Mouse (Mus musculus): ENCODE measurements around the gene 1810043G02Rik. TPM values are rescaled to one million over a fixed set of nuclear protein-coding genes. Genes with fewer than 3 reads are reported as not detected.

1810043G02Rik gene
- polyA plus RNA-seq, 1 experiment, result 14.6 TPM

DNA sequence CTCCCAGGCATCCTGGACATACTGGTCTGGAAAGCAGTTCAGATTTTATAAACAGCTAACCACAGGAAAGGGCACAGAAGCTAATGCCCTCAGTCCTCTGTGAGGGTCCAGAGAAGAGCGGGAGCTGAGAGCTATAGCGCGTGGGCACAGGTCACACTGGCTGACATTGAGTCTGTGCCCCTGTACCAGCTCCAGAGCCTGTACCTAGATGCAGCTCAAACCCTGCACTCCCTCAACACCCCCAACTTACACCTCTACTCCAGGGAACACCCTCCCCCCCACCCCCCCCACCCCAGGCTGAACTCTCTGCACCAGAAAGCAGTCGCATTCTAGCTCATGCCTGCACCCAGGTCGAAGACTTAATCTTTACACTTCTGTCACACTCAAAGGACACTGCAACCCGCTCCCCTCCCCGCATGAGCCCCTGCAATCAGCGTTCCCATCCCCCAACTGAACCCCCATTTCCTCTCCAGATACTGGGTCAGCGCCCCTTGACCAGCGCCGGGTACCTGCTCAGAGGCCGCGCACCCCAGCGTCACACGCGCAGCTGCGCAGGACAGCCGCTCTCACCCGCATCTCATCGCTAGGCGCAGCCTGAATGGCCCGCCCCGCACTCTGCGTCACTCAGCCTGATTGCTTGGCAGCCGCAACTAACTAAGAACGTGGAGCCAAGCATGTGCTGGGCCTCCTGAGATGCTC lies 8.9 kb upstream of the 1810043G02Rik start:
- Histone ChIP-seq H3K79me3 (ENCODE audit: low read depth) (no peaks in the 10 kb centered on the region), H3K4me3 (ENCODE audit: insufficient read depth, poor library complexity, severe bottlenecking) (no peak overlapping the region), H3K36me3 (ENCODE audit: control insufficient read depth, insufficient read depth) (no peaks in the 10 kb centered on the region), H3K79me2 (ENCODE audit: control insufficient read depth, insufficient read depth) (no peaks in the 10 kb centered on the region), H3ac (ENCODE audit: control insufficient read depth, insufficient read length, low read depth) (no peak overlapping the region), H3K27me3 (ENCODE audit: control insufficient read depth, insufficient read depth, insufficient read length) (peaks cover 38% of the 10 kb centered on the region)
- TF ChIP-seq MAX (IDR thresholded peaks at IDR 0.05), result no peak
- no peak for TF ChIP-seq FOSL1 (IDR thresholded peaks at IDR 0.05; ENCODE audit: insufficient read depth, low read length, poor library complexity, severe bottlenecking)
- no peak for TF ChIP-seq MYOD1 (IDR thresholded peaks at IDR 0.05; ENCODE audit: control insufficient read depth, insufficient read length, low read depth)
- TF ChIP-seq MYOG (IDR thresholded peaks at IDR 0.05; ENCODE audit: control insufficient read depth, extremely low read depth, insufficient read length), result no peak
- no peak for TF ChIP-seq CTCF (IDR thresholded peaks at IDR 0.05; ENCODE audit: control insufficient read depth, insufficient read depth, insufficient read length)
- no peak for TF ChIP-seq USF1 (IDR thresholded peaks at IDR 0.05; ENCODE audit: low read depth)
- TF ChIP-seq CEBPB (IDR thresholded peaks at IDR 0.05; ENCODE audit: low read depth), result no peak

DNA sequence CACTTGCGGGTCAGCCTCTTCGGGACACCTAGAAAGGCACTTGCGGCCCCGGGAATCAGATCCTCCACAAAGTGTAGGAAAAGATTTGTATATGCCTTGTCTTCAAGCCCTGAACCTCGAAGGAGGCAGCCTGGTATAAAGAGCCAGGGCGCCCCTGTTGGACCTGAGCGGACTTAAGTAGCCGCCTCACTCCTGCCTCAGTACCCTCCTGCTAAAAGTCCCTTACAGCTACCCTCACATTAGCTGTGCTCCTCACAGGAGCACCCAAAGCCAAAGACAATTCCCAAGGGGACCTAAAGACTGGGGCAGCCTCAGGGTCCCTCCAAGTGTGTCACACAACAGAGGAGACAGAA lies 8.4 kb upstream of the 1810043G02Rik start:
- no peak overlapping the region for H3K4me3 ChIP-seq (ENCODE audit: insufficient read depth, poor library complexity, severe bottlenecking)
- TF ChIP-seq USF1 (IDR thresholded peaks at IDR 0.05; ENCODE audit: low read depth) (no peak), MYOD1 (IDR thresholded peaks at IDR 0.05; ENCODE audit: control insufficient read depth, insufficient read length, low read depth) (no peak), CEBPB (IDR thresholded peaks at IDR 0.05; ENCODE audit: low read depth) (no peak), FOSL1 (IDR thresholded peaks at IDR 0.05; ENCODE audit: insufficient read depth, low read length, poor library complexity, severe bottlenecking) (no peak), MAX (IDR thresholded peaks at IDR 0.05) (no peak), MYOG (IDR thresholded peaks at IDR 0.05; ENCODE audit: control insufficient read depth, extremely low read depth, insufficient read length) (no peak), CTCF (IDR thresholded peaks at IDR 0.05; ENCODE audit: control insufficient read depth, insufficient read depth, insufficient read length) (no peak)
- no peaks in the 10 kb centered on the region for H3K79me2 ChIP-seq (ENCODE audit: control insufficient read depth, insufficient read depth)
- no peak overlapping the region for H3ac ChIP-seq (ENCODE audit: control insufficient read depth, insufficient read length, low read depth)
- peaks cover 38% of the 10 kb centered on the region for H3K27me3 ChIP-seq (ENCODE audit: control insufficient read depth, insufficient read depth, insufficient read length)
- H3K36me3 ChIP-seq (ENCODE audit: control insufficient read depth, insufficient read depth), result no peaks in the 10 kb centered on the region
- no peaks in the 10 kb centered on the region for H3K79me3 ChIP-seq (ENCODE audit: low read depth)

DNA sequence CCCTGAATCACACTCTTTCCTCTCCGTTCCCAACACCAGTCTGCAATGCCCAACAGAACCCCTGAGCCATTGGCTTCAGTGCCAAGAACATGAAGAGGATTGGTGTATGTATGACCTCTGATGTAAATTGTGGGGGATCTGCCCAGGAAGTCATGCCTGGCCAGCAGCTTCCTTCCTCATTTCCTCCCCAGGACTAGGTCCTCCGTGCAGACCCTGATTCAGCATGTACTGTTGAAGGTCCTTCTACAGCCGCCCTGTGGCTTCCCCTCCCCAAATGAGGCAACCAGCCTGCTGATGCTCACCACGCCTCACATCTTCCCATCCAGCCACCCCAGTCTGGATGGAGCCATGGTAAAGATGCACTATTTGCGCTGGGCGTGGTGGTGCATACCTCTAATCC lies 7.8 kb upstream of the 1810043G02Rik start, which contains the start of gene Trpm2:
Gene Trpm2, minus strand, starts transcription at position 83 of the 400 bp plus-strand sequence.
- Histone ChIP-seq H3K36me3 (ENCODE audit: control insufficient read depth, insufficient read depth) (no peaks in the 10 kb centered on the region), H3ac (ENCODE audit: control insufficient read depth, insufficient read length, low read depth) (no peak within 1 kb of the TSS), H3K4me3 (ENCODE audit: insufficient read depth, poor library complexity, severe bottlenecking) (no peak within 1 kb of the TSS), H3K79me2 (ENCODE audit: control insufficient read depth, insufficient read depth) (no peaks in the 10 kb centered on the region), H3K27me3 (ENCODE audit: control insufficient read depth, insufficient read depth, insufficient read length) (peaks cover 36% of the 10 kb centered on the region), H3K79me3 (ENCODE audit: low read depth) (no peaks in the 10 kb centered on the region)
- no peak for TF ChIP-seq CTCF (IDR thresholded peaks at IDR 0.05; ENCODE audit: control insufficient read depth, insufficient read depth, insufficient read length)
- TF ChIP-seq CEBPB (IDR thresholded peaks at IDR 0.05; ENCODE audit: low read depth), result no peak
- TF ChIP-seq MYOD1 (IDR thresholded peaks at IDR 0.05; ENCODE audit: control insufficient read depth, insufficient read length, low read depth), result no peak
- no peak for TF ChIP-seq MAX (IDR thresholded peaks at IDR 0.05)
- TF ChIP-seq FOSL1 (IDR thresholded peaks at IDR 0.05; ENCODE audit: insufficient read depth, low read length, poor library complexity, severe bottlenecking), result no peak

DNA sequence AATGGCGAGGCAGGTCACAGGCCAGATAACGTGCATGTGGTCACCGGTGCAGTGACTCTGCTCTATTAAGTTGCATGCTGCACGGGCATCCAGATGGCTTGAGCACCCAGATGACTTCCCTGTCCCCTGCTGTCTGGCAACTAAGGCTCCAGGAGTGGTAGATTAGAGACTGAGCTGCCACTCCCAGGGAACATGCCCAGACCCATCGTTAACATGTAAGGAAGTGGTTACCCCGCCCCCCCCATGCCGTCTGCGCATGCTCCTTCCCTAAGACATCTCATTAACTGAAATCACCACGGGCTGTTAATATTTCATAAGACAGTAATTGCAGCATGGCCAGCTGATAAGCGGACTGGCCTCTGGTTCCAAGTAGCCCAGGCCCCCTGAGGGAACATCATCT lies 7.1 kb upstream of the 1810043G02Rik start:
- H3ac ChIP-seq (ENCODE audit: control insufficient read depth, insufficient read length, low read depth), result no peak overlapping the region
- H3K79me2 ChIP-seq (ENCODE audit: control insufficient read depth, insufficient read depth), result no peaks in the 10 kb centered on the region
- H3K36me3 ChIP-seq (ENCODE audit: control insufficient read depth, insufficient read depth), result no peaks in the 10 kb centered on the region
- H3K27me3 ChIP-seq (ENCODE audit: control insufficient read depth, insufficient read depth, insufficient read length), result peaks cover 31% of the 10 kb centered on the region
- no peak overlapping the region for H3K4me3 ChIP-seq (ENCODE audit: insufficient read depth, poor library complexity, severe bottlenecking)
- TF ChIP-seq CEBPB (IDR thresholded peaks at IDR 0.05; ENCODE audit: low read depth) (no peak), CTCF (IDR thresholded peaks at IDR 0.05; ENCODE audit: control insufficient read depth, insufficient read depth, insufficient read length) (no peak), MAX (IDR thresholded peaks at IDR 0.05) (no peak), FOSL1 (IDR thresholded peaks at IDR 0.05; ENCODE audit: insufficient read depth, low read length, poor library complexity, severe bottlenecking) (no peak), USF1 (IDR thresholded peaks at IDR 0.05; ENCODE audit: low read depth) (no peak), MYOD1 (IDR thresholded peaks at IDR 0.05; ENCODE audit: control insufficient read depth, insufficient read length, low read depth) (no peak), MYOG (IDR thresholded peaks at IDR 0.05; ENCODE audit: control insufficient read depth, extremely low read depth, insufficient read length) (no peak)
- H3K79me3 ChIP-seq (ENCODE audit: low read depth), result no peaks in the 10 kb centered on the region

DNA sequence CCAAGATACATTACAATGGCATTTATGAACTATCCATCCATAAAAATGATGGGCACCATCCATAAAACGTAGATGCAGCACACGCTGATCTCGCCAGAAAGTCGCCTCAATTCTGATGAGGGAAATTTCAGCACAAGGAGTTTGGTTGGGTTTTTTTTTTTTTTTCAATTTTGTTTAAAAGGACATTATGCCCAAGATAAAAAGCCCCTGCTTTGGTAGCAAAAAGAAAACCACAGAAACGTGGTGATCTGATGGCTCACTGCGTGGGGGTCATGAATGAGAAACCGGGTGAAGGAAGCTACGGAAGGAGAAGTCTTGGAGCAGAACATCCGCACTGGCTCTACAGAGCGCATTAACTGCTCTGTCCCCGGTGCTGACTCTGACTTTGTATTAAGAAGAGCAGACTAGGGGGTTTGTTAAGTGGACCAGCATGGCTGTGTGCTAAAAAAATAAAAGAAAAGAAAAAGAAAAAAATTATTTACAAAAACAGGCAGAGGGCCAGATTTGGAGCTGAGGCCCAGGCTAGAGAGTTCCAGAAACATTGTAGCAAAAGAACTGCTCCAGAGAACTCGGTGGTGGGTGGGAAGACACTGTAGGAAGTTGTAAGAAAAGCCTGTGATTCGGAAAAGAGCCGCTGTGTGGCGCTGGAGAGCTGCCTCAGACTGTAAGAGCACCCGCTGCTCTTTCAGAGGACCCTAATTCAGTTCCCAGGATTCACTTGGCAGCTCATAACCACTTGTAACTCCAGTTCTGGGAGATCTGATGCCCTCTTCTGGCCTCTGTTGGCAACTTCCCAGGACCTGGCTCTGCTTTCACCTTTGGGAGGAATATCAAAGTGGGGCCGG lies 6.4 kb upstream of the 1810043G02Rik start:
- H3K36me3 ChIP-seq (ENCODE audit: control insufficient read depth, insufficient read depth), result no peaks in the 10 kb centered on the region
- no peak overlapping the region for H3K4me3 ChIP-seq (ENCODE audit: insufficient read depth, poor library complexity, severe bottlenecking)
- no peak overlapping the region for H3ac ChIP-seq (ENCODE audit: control insufficient read depth, insufficient read length, low read depth)
- peaks cover 31% of the 10 kb centered on the region for H3K27me3 ChIP-seq (ENCODE audit: control insufficient read depth, insufficient read depth, insufficient read length)
- no peaks in the 10 kb centered on the region for H3K79me2 ChIP-seq (ENCODE audit: control insufficient read depth, insufficient read depth)
- no peak for TF ChIP-seq MYOG (IDR thresholded peaks at IDR 0.05; ENCODE audit: control insufficient read depth, extremely low read depth, insufficient read length)
- no peak for TF ChIP-seq MYOD1 (IDR thresholded peaks at IDR 0.05; ENCODE audit: control insufficient read depth, insufficient read length, low read depth)
- TF ChIP-seq USF1 (IDR thresholded peaks at IDR 0.05; ENCODE audit: low read depth), result no peak
- TF ChIP-seq CTCF (IDR thresholded peaks at IDR 0.05; ENCODE audit: control insufficient read depth, insufficient read depth, insufficient read length), result no peak
- TF ChIP-seq MAX (IDR thresholded peaks at IDR 0.05), result no peak
- no peak for TF ChIP-seq FOSL1 (IDR thresholded peaks at IDR 0.05; ENCODE audit: insufficient read depth, low read length, poor library complexity, severe bottlenecking)
- no peak for TF ChIP-seq CEBPB (IDR thresholded peaks at IDR 0.05; ENCODE audit: low read depth)
- no peaks in the 10 kb centered on the region for H3K79me3 ChIP-seq (ENCODE audit: low read depth)
